Mouse (Mus musculus) heart, postnatal 36 days (tissue): ENCODE data around the gene Nfkbie. TPM values are rescaled to one million over a fixed set of nuclear protein-coding genes. Genes with fewer than 3 reads are reported as not detected.

Experiments used
- DNase-seq, 2 experiments: peaks; one replicate each; pipeline ENCODE4 v3.0.0; 2021 to 2022
- intact Hi-C: fragments of 180-260 bp; cut with DNase I; formaldehyde crosslinking; loops from one replicate; pipeline ENCODE4 v1.15.1; 2025
- total RNA-seq, 2 experiments: library from RNA; stranded (reverse); gene quantifications; 2 replicates each; pipeline ENCODE4 v1.2.3; 2021

The Nfkbie gene
- total RNA-seq, 2 experiments from 2014 or later, result 1.4 to 1.5 TPM

GRCm38 (mm10) chr17:45592606-45593431, 37.3 kb downstream of the Nfkbie start:
- intact Hi-C loops, result no loop called here

DNA sequence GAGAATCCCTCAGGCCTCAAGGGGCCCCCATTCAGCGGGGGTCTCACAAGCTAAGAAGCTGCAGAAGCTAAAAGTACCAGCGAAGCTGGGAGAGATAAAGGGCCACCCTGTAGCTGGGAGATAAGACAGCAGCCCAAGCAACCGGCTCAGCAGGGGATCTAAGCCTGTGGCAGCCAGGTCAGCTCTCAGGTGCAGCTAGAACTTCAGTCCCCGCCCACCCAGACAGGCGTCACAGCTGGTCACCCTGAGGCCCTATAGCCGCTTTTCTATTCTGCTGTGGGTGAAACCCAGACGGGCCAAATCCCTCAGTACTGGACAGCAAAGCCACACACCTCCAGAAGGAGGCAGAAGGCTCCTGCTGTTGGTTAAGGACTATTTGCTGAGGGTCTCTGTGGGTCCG, 38.0 kb downstream of the Nfkbie start:
- no peak for DNase-seq
- intact Hi-C loops, result no loop called here

More at GRCm38 (mm10) chr17:45592606-45593431, 37.3 kb downstream of the Nfkbie start:
- DNase-seq, result peak; percentile 67 to 78

GRCm38 (mm10) chr17:45594195-45594594, 38.7 kb downstream of the Nfkbie start:
- DNase-seq, result no peak
- intact Hi-C loops, result no loop called here

DNA sequence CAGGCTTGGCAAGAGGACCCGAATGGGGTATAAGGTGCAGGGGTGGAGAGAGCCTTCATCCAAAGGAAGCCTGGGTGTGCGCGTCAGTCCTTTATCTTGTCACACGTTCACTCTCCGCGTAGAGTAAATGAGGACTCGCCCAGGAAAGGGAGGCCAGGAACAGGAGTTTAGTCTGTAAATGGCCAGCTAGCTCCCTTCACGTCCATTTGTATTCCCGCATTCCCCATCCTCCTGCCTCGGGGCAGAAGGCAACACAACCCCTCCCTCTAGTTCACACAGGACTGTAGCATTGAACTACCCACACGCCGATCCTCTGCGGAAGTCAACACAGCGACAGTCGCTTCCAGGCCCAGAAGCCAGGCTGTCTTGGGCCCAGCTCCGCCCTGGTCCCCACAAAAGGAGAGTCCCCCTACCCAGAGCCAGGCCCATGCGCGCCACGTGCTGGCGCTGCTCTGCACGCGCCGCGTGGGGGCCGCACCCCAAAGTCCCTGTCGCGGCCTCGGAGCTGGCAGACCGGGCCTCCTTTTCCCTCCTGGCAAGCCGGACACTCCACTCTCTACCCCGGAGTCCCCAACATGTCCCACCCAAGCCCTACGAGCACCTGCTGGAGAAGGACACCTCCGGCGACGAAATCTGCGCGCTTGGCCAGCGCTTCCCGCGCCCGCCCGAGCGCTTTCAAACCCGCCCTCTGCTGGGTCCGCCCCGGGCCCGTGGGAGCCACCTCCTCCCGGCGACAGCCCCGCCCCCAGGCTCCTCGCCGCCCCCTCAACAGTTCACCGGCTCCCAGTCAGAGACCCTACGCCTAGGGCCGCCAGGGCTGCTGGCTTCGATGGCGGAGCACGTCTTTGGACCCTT, 39.6 kb downstream of the Nfkbie start:
- DNase-seq, result peak; percentile 83 to 87
- intact Hi-C loops, result no loop called here

GRCm38 (mm10) chr17:45595736-45596390, 40.4 kb downstream of the Nfkbie start:
- intact Hi-C loops, result no loop called here
- DNase-seq, result peak in 1 of 2 experiments; percentile 38

DNA sequence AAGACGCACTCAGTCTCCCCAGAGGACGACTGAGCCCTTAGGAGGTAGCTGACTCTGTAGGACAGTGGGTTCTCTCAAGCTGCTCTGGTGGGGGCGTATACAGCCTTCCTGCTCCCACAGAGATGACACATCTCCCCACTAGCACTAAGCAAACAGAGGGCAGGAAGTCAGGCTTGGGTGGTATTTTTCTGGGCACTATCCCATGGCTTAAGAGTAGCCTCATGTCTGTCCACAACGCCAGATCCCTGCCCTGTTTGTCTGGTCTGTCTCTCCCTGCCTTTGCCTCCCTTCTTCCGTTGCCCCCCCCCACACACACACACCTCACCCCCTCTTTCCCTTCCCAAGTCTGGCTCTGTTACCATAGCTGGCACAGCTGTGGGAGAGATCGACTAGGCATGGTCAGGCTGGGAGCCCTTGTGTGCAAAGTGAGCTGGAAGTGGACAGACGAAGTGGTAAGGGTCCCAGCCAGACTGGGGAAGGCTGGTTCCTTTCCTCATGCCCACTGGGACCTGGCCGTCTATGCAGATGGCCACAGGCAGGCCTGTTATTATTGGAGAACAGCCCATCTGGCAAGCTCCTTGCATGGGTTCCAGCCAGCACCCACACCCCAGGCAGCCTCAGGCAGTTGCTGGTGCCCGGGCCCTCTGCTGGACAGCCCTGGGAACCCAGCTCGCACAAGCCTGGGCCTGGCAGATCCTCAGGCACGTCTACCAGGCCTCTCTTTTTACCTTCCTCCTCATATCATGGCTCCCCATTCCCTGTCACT, 41.3 kb downstream of the Nfkbie start:
- intact Hi-C loops, result no loop called here
- DNase-seq, result peak; percentile 80 to 85

DNA sequence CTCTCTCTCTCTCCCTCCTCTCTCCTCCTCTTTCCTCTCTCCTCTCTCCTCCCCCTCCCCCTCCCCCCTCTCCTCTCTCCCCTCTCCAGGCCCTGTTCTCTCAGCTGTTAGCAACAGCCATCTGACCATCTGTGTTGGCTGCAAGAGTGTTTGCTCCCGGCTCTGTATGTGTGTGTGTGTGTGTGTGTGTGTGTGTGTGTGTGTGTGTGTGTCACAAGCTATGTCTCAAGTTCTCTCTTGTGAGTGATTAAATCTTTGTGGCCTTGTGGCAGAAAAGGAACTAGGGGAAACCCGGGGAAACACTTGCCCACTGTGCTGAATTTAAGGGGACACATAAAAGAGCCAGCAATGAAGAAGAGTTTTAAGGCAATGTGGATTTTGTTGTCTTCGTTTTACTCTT, 42.3 kb downstream of the Nfkbie start:
- peak in 1 of 2 experiments; percentile 57 for DNase-seq
- intact Hi-C loops, result no loop called here

DNA sequence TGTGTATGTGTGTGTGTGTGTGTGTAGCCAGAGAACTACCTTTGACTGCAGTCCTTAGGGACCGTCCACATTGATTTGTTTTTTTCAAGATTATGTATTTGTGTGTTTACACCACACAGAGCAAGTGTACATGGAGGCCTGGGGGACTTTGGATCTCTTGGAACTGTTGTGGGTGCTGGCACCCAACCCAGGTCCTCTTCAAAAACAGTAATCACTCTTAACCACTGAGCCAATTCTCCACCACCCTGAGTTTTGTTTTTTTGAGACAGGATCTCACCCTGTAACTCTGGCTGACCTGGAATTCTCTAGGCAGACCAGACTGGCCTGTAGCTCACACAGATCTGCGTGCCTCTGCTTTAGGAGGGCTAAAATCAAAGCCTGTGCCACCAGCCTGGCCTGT, 42.9 kb downstream of the Nfkbie start:
- no peak for DNase-seq
- intact Hi-C loops, result no loop called here

GRCm38 (mm10) chr17:45598891-45599290, 43.4 kb downstream of the Nfkbie start:
- no peak for DNase-seq
- intact Hi-C loops, result no loop called here

DNA sequence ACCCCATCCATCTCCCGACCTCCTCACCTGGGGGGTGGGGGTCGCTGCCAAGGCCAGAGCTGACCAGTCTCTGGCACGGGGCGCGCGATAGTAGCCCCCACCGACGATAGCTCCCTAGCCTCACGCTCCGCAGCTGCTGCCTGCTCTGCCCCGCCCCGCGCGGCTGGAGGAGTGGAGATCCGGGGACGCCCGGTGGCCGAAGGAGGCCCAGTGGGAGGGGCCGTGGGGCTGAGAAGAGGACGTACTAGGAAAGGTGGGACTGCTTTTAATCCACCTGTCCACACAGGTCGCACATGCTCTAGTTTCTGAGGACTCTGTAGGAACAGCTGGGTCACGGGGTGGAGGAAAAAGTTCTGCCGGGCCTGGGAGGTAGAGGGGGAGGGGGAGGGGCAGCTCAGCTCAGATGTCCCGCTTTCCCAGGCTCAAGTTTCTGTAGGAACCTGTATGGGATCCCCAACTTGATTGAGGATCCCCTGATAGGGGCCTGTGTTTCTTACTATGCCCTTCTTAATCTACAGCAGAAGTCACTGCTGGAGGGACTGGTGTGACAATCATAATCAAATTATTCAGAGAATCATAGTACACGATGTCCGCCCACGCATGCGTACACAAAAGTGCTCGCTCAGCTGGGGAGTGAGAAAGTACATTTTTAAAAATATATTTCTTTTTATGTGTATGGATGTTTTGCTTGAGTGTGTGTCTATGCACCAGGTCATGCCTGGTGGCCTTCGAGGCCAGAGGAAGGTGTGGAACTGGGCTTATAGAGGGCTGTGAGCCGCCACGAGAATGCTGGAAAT, 44.1 kb downstream of the Nfkbie start, which contains the start of gene Slc29a1:
Slc29a1 (minus strand) TSS at position 161 of the 797 bp plus-strand sequence.
- DNase-seq, result peak; percentile 66 to 69
- intact Hi-C loops, result no loop called here

DNA sequence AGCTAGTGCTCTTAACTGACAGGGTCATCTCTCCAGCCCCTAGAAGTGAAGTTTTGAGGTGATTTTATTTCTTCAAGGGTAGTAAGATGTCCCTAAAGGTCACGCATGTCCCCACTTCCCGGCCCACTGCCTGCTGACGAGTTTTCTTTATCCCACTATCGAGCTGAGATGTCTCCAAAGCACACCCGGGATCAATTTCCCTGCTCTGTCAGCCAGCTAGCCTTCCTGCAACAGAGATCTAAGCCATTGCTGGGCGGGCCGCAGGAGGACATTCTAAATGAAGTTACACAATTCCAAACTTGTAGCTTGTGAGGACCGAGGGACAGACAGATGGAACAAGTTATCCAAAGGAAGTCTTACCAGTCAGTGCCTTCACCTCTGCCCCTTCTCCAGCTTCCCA, 44.8 kb downstream of the Nfkbie start:
- no peak for DNase-seq

DNA sequence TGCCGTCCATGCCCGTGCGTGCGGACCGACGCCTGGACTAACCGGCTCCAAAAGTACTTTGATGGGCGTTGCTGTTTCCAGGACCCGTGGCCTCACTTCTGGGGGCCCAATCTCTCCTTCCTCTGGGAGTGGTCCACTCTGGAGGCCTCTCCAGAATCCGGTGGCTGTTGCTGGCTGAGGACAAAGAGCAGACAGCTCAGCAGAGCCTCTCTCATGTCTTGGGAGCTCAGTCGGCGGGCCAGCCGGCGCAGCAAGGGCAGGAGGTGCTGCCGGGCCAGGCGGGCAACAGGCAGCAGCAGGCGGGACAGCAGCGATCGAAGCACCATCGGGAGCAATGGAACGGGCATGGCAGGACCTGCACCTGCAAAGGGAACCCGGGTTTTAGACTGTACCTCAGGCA, 45.8 kb downstream of the Nfkbie start:
- intact Hi-C loops, result no loop called here
- DNase-seq, result no peak

More for the DNA sequence above, 44.8 kb downstream of the Nfkbie start:
- intact Hi-C loops, result no loop called here

- intact Hi-C loops, result no loop called here
- no peak for DNase-seq
Observed at GRCm38 (mm10) chr17:45601877-45602304, 46.4 kb downstream of the Nfkbie start, which contains the start of gene Mymx. TSS of gene Mymx (minus strand) at chr17:45602102.

GRCm38 (mm10) chr17:45602984-45603383, 47.5 kb downstream of the Nfkbie start:
- intact Hi-C loops, result no loop called here
- DNase-seq, result no peak

DNA sequence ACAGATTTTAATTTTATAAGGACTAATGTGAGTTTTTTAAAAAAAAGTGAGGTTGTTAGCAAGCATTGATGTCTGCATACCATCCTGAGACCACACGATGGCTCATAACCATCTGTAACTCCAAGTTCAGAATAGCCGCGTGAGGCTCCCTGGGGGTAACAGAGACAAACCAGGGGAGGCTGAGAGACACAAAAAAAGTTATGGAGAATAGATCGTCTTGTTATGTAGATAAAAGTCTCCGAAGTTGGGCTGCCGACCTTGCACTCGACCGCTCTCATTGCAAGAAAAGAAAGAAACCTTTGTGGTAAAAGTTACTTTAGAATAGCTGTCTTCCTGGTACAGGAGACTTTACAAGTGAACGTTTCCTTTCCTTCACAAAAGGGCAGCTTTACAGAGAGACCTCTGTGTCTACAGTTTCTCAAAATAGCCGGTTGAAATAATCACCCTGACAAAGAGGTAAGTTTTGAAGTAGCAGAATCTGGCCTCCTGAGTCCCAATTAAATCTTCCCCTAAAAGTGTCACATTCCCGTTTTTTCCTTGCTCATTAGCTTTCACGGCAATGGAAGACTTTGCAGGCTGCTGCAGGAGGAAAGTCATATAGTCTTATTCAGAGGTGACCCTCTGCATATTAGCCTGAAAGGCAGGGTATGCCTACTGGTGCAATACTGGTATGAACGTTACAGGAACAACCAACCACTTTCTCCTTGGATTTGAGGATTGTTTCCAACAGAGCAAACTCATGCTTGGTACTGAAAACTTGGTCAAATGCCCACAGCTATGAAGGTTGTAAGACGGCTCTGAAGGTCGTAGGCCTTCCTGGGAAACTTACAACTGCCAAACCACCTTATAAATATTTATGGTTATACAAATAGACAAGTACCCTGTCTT, 51.7 kb downstream of the Nfkbie start:
- intact Hi-C loops, result no loop called here
- DNase-seq, result no peak

DNA sequence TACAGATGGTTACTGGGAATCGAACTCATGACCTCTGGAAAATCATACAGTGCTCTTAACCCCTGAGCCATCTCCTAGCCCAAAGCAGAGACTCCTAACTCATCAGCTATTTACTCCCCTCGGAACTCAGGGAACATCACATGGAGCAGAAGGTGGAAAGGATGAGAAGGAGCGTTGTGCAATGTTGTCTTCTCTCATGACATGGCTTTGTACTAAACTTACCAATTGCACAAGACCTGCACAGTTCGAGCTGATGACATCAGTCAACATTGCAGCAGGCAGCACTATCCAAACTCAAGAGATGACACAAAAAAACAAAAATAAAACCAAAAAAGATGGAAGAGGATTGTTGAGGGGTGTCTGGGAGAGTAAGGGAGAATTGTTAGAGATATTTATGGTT, 52.9 kb downstream of the Nfkbie start:
- DNase-seq, result no peak
- intact Hi-C loops, result no loop called here

GRCm38 (mm10) chr17:45610144-45610866, 54.8 kb downstream of the Nfkbie start:
- intact Hi-C loops, result no loop called here
- DNase-seq, result peak; percentile 37 to 60

- DNase-seq, result no peak
- intact Hi-C loops, result no loop called here
Observed at GRCm38 (mm10) chr17:45612008-45612407, 56.5 kb downstream of the Nfkbie start.
